Mouse (Mus musculus) brain, embryonic 14.5 days (tissue): ENCODE measurements at regions not wholly inside any gene's neighbourhood (a gene's known extent, or its start where the extent isn't known, plus 50 kb on each side); places are given as distances from the start of the nearest gene placed in this dataset.
"Not testable (repeated sequence)": the region's sequence is repeated elsewhere in the genome, so short reads cannot be mapped to it uniquely, and the experiment has no call there.

Experiments used
- DNase-seq: peaks from one replicate; pipeline ENCODE4 v3.0.0-alpha.2; 2011; ENCODE audit warnings: low read depth
- CTCF ChIP-seq: fragments of 200-500 bp; IDR thresholded peaks from 2 replicates; pipeline ENCODE4 v1.5.1; 2012; ENCODE audit warnings: inconsistent platforms, mild to moderate bottlenecking, moderate library complexity, borderline replicate concordance; ENCODE audit not compliant: insufficient read depth, insufficient read length; ENCODE audit errors: extremely low read depth
- POLR2A ChIP-seq: fragments of 200-500 bp; IDR thresholded peaks from 2 replicates; pipeline ENCODE4 v1.6.1; 2012; ENCODE audit warnings: mild to moderate bottlenecking, inconsistent platforms, borderline replicate concordance; ENCODE audit not compliant: poor library complexity, insufficient read depth, insufficient read length, severe bottlenecking; ENCODE audit errors: extremely low read depth

- DNase-seq, result not testable (repeated sequence)
Observed at GRCm38 (mm10) chr10:103507051-103507450, 139.5 kb downstream of the Slc6a15 start.

- peak; percentile 43 for DNase-seq
- TF ChIP-seq CTCF (no peak), POLR2A (no peak)
Observed at GRCm38 (mm10) chr10:103544502-103544901, 176.9 kb downstream of the Slc6a15 start.

GRCm38 (mm10) chr10:103549510-103549909 lies 181.9 kb downstream of the Slc6a15 start:
- DNase-seq, result no peak
- no peak for TF ChIP-seq CTCF
- TF ChIP-seq POLR2A, result no peak

GRCm38 (mm10) chr10:103585097-103585496 lies 217.5 kb downstream of the Slc6a15 start:
- no peak for DNase-seq

GRCm38 (mm10) chr10:103585504-103585903 lies 217.9 kb downstream of the Slc6a15 start:
- no peak for DNase-seq
- TF ChIP-seq POLR2A, result no peak

More at GRCm38 (mm10) chr10:103585097-103585496, 217.5 kb downstream of the Slc6a15 start:
- no peak for TF ChIP-seq POLR2A
- no peak for TF ChIP-seq CTCF

- TF ChIP-seq CTCF, result no peak
- no peak for DNase-seq
Observed at GRCm38 (mm10) chr10:103591985-103592384, 224.4 kb downstream of the Slc6a15 start.

GRCm38 (mm10) chr10:103641162-103641561 lies 273.6 kb downstream of the Slc6a15 start:
- TF ChIP-seq CTCF (no peak), POLR2A (no peak)
- no peak for DNase-seq

- DNase-seq, result peak; percentile 2
- TF ChIP-seq CTCF, result no peak
- no peak for TF ChIP-seq POLR2A
Observed at GRCm38 (mm10) chr10:103649848-103650247, 282.3 kb downstream of the Slc6a15 start.

- TF ChIP-seq POLR2A (no peak), CTCF (no peak)
- no peak for DNase-seq
Observed at GRCm38 (mm10) chr10:103673081-103673480, 305.5 kb downstream of the Slc6a15 start.

GRCm38 (mm10) chr10:103673765-103674164 lies 306.2 kb downstream of the Slc6a15 start:
- no peak for TF ChIP-seq POLR2A
- TF ChIP-seq CTCF, result no peak
- DNase-seq, result no peak

- no peak for DNase-seq
- TF ChIP-seq POLR2A, result no peak
- TF ChIP-seq CTCF, result no peak
Observed at GRCm38 (mm10) chr10:103692682-103693081, 325.1 kb downstream of the Slc6a15 start.

- TF ChIP-seq POLR2A (no peak), CTCF (no peak)
Observed at GRCm38 (mm10) chr10:103715080-103715725, 347.6 kb downstream of the Slc6a15 start.

More at GRCm38 (mm10) chr10:103715080-103715725, 347.6 kb downstream of the Slc6a15 start:
- DNase-seq, result no peak
